Mouse (Mus musculus) heart, embryonic 15.5 days (tissue): ENCODE results near the gene Gm49601. TPM values are rescaled to one million over a fixed set of nuclear protein-coding genes. Genes with fewer than 3 reads are reported as not detected.

ENCODE experiments used
- ATAC-seq: fragments of 200-750 bp; cut with Nextera tagmentation; replicated peaks from 2 replicates; pipeline ENCODE4 v1.8.0; 2017; ENCODE audit warnings: low read depth, moderate TSS enrichment; ENCODE audit not compliant: insufficient number of reproducible peaks, insufficient read depth, low FRiP score
- H3K27ac ChIP-seq: fragments of 300-500 bp; sonication (generic); 2 replicates; pipeline ENCODE4 v1.5.1; 2015; ENCODE audit warnings: mild to moderate bottlenecking, inconsistent platforms
- H3K27me3 ChIP-seq: fragments of 300-500 bp; sonication (generic); 2 replicates; pipeline ENCODE4 v1.6.1; 2015; ENCODE audit warnings: inconsistent platforms
- H3K36me3 ChIP-seq: fragments of 300-500 bp; sonication (generic); 2 replicates; pipeline ENCODE4 v1.6.1; 2015; ENCODE audit warnings: mild to moderate bottlenecking, inconsistent platforms
- H3K4me1 ChIP-seq: fragments of 300-500 bp; sonication (generic); replicated peaks from 2 replicates; pipeline ENCODE4 v1.6.1; 2015; ENCODE audit warnings: inconsistent platforms
- H3K4me2 ChIP-seq: fragments of 300-500 bp; sonication (generic); 2 replicates; pipeline ENCODE4 v1.6.1; 2015; ENCODE audit warnings: inconsistent platforms, mild to moderate bottlenecking, moderate library complexity
- H3K4me3 ChIP-seq: fragments of 300-500 bp; sonication (generic); 2 replicates; pipeline ENCODE4 v1.5.1; 2015; ENCODE audit warnings: mild to moderate bottlenecking, inconsistent platforms
- H3K9ac ChIP-seq: fragments of 300-500 bp; sonication (generic); 2 replicates; pipeline ENCODE4 v1.6.1; 2015; ENCODE audit warnings: mild to moderate bottlenecking, inconsistent platforms
- H3K9me3 ChIP-seq: fragments of 300-500 bp; sonication (generic); replicated peaks from 2 replicates; pipeline ENCODE4 v1.6.1; 2016; ENCODE audit warnings: inconsistent platforms
- WGBS: fragments of 180-500 bp; shearing (Covaris S2); methylation state at CpG from one replicate; pipeline ENCODE4 v1.1.7; 2015; ENCODE audit warnings: mixed read lengths; 5-methylcytosine and 5-hydroxymethylcytosine counted together
- polyA plus RNA-seq: library from polyadenylated mRNA; unstranded; fragments of >200 nt; fragmentation: Nextera tagmentation; extraction: Ambion mirVana; gene quantifications from 2 replicates; pipeline ENCODE4 v1.2.1, GENCODE M21; 2015

Gene Gm49601
- polyA plus RNA-seq, 1 experiment from 2014 or later: 0.94 TPM

DNA sequence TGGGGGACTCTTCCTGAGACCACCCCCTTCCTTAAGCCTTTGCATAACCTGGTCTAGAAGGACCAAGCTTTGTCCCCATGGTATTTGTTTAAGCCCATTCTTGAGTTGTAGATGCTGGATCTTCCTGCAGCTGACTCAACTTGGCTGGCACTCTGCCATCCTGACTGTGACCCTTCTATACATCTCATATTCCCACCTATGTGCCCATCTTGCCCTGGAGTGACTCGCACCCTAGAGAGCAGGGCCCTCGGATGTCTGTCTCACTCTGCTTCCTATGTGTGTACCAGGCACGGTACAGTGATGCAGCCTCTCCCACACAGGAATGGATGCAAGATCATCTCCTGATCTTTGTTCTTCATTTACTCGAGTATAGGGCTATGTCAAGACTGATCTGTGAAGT, 16.7 kb upstream of the Gm49601 start:
- no peak overlapping the region for H3K4me3 ChIP-seq
- H3K36me3 ChIP-seq: no peaks in the 10 kb centered on the region
- H3K9me3 ChIP-seq: no peaks in the 10 kb centered on the region
- WGBS: 67% methylated on average over 4 of the region's 4 CpGs
- no peak overlapping the region for H3K4me2 ChIP-seq
- ATAC-seq: no peak
- no peak overlapping the region for H3K27ac ChIP-seq
- H3K27me3 ChIP-seq: no peaks in the 10 kb centered on the region
- H3K4me1 ChIP-seq: no peaks in the 10 kb centered on the region
- no peak overlapping the region for H3K9ac ChIP-seq

GRCm38 (mm10) chr16:18642291-18642690, 16.1 kb upstream of the Gm49601 start:
- Histone ChIP-seq H3K9me3 (no peaks in the 10 kb centered on the region), H3K4me2 (no peak overlapping the region), H3K9ac (no peak overlapping the region), H3K27me3 (no peaks in the 10 kb centered on the region), H3K4me1 (no peaks in the 10 kb centered on the region), H3K4me3 (no peak overlapping the region), H3K36me3 (no peaks in the 10 kb centered on the region), H3K27ac (no peak overlapping the region)
- ATAC-seq: peak; percentile 27; the same call in 1 of the 2 replicates
- WGBS: 25% methylated on average over 7 of the region's 7 CpGs

GRCm38 (mm10) chr16:18639382-18639929, 13.2 kb upstream of the Gm49601 start:
- Histone ChIP-seq H3K27me3 (no peaks in the 10 kb centered on the region), H3K9me3 (no peaks in the 10 kb centered on the region), H3K4me2 (no peak overlapping the region), H3K4me3 (no peak overlapping the region), H3K9ac (no peak overlapping the region), H3K27ac (no peak overlapping the region), H3K36me3 (no peaks in the 10 kb centered on the region), H3K4me1 (no peaks in the 10 kb centered on the region)
- no peak for ATAC-seq
- WGBS: 71% methylated on average over 1 of the region's 1 CpGs

GRCm38 (mm10) chr16:18638396-18638795, 12.2 kb upstream of the Gm49601 start:
- Histone ChIP-seq H3K27ac (no peak overlapping the region), H3K9me3 (no peaks in the 10 kb centered on the region), H3K36me3 (no peaks in the 10 kb centered on the region), H3K4me1 (no peaks in the 10 kb centered on the region), H3K4me2 (no peak overlapping the region), H3K27me3 (no peaks in the 10 kb centered on the region), H3K9ac (no peak overlapping the region), H3K4me3 (no peak overlapping the region)
- no peak for ATAC-seq
- 43% methylated on average over 2 of the region's 2 CpGs for WGBS

DNA sequence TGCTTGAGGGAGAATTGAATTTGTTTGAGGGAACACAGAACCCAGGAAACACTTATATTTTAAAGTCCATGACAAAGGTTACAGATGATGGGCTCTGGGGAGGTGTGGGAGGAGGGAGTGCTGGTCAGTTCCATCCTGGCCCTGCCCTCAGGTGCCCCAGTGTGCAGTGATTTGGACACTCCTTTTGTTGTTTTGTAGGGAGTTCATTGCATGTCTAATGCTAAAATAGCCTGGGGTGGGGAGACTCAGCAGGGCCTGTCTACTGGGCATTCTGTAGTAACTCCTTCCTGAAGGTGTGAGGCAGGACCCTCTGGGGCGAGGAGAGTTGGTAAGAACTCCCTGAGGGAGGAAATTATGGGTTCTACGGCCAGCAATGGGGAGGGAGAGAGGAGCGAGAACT, 10.6 kb upstream of the Gm49601 start:
- Histone ChIP-seq H3K4me1 (no peaks in the 10 kb centered on the region), H3K27me3 (no peaks in the 10 kb centered on the region), H3K4me3 (no peak overlapping the region), H3K27ac (no peak overlapping the region), H3K4me2 (no peak overlapping the region), H3K9ac (no peak overlapping the region), H3K9me3 (no peaks in the 10 kb centered on the region), H3K36me3 (no peaks in the 10 kb centered on the region)
- 63% methylated on average over 3 of the region's 3 CpGs for WGBS
- no peak for ATAC-seq

- WGBS: 70% methylated on average over 5 of the region's 5 CpGs
- ATAC-seq: no peak
These were observed 10.2 kb upstream of the Gm49601 start for GRCm38 (mm10) chr16:18636401-18636800.

DNA sequence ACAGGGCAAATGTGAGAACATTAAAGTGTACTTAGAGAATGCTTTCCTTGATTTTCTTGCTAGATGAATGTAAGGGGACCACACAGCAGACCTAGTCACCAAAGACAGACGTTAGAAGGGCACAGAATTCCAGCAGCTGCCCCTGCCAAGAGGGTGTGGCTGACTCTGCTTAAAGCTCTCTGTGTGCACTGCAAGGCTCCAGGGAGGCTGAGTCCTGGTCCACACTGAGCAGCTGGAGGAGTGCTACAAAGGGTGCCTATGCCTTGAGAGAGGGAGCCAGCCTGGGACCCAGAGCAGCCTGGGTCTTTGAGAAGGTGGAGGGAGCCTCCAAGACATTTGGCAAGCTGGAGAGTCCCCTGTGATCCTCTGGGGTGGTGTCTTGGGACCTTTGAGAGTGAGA, 7.1 kb upstream of the Gm49601 start:
- peaks cover 31% of the 10 kb centered on the region for H3K27me3 ChIP-seq
- H3K4me1 ChIP-seq: peaks cover 11% of the 10 kb centered on the region
- no peaks in the 10 kb centered on the region for H3K36me3 ChIP-seq
- ATAC-seq: no peak
- no peak overlapping the region for H3K4me2 ChIP-seq
- no peaks in the 10 kb centered on the region for H3K9me3 ChIP-seq
- no peak overlapping the region for H3K9ac ChIP-seq
- no peak overlapping the region for H3K4me3 ChIP-seq
- no peak overlapping the region for H3K27ac ChIP-seq
- WGBS: 11% methylated on average over 1 of the region's 1 CpGs

More at GRCm38 (mm10) chr16:18636401-18636800, 10.2 kb upstream of the Gm49601 start:
- H3K4me1 ChIP-seq: no peaks in the 10 kb centered on the region
- H3K27ac ChIP-seq: no peak overlapping the region
- H3K4me3 ChIP-seq: no peak overlapping the region
- no peak overlapping the region for H3K9ac ChIP-seq
- no peaks in the 10 kb centered on the region for H3K9me3 ChIP-seq
- H3K36me3 ChIP-seq: no peaks in the 10 kb centered on the region
- peaks cover 4% of the 10 kb centered on the region; the same call in 1 of the 2 replicates for H3K27me3 ChIP-seq
- no peak overlapping the region for H3K4me2 ChIP-seq

DNA sequence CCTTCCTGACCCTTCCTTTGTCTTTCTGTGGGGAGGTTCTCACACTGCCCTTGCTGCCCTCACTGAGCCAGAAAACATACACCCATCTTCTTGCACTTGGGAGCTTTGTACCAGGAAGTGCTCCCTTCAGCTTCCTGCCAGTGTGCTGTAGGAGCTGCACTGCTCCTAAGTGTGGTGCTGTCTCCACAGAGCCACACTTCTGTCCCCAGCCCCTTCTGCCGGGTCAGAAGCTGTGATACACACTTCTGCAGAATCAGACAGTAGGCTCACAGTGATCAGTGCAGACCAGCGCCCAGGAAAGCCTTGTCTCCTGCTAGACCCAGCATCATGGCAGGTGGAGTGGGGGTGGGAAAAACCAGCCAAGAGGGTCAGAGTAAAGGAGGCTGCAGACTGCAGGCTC, 6.6 kb upstream of the Gm49601 start:
- H3K36me3 ChIP-seq: no peaks in the 10 kb centered on the region
- no peak overlapping the region for H3K4me3 ChIP-seq
- H3K27ac ChIP-seq: no peak overlapping the region
- peaks cover 36% of the 10 kb centered on the region for H3K27me3 ChIP-seq
- no peak overlapping the region for H3K4me2 ChIP-seq
- H3K4me1 ChIP-seq: peaks cover 11% of the 10 kb centered on the region
- H3K9ac ChIP-seq: no peak overlapping the region
- 45% methylated on average over 2 of the region's 2 CpGs for WGBS
- H3K9me3 ChIP-seq: no peaks in the 10 kb centered on the region
- ATAC-seq: no peak

- peaks cover 11% of the 10 kb centered on the region for H3K4me1 ChIP-seq
- no peak overlapping the region for H3K27ac ChIP-seq
- no peak overlapping the region for H3K9ac ChIP-seq
- no peak overlapping the region for H3K4me3 ChIP-seq
- 51% methylated on average over 3 of the region's 3 CpGs for WGBS
- peaks cover 43% of the 10 kb centered on the region for H3K27me3 ChIP-seq
- no peaks in the 10 kb centered on the region for H3K9me3 ChIP-seq
- no peaks in the 10 kb centered on the region for H3K36me3 ChIP-seq
- no peak for ATAC-seq
- H3K4me2 ChIP-seq: no peak overlapping the region
These were observed 5.8 kb upstream of the Gm49601 start for GRCm38 (mm10) chr16:18632059-18632458.

DNA sequence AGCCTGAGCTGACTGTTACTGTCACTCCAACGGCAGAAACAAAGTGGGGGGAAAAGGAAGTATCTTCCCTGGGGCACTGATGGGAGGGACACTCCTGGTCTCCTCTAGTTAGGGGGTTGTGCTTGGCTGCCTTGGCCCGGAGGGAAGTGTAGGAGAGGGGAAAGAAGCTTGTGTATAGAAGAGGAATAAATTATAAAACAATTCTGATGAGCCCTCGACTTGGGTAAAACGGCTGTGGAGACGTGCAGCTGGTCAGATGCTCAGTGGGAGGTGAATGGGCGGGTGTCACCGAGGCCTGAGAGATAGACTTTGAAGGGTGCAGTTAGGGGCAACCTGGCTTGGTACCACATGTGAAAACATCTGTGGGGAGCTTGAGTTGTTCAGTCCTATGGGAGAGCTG, 4.9 kb upstream of the Gm49601 start:
- Histone ChIP-seq H3K4me1 (peaks cover 19% of the 10 kb centered on the region), H3K4me2 (no peak overlapping the region), H3K27me3 (peaks cover 52% of the 10 kb centered on the region), H3K27ac (no peak overlapping the region), H3K4me3 (no peak overlapping the region), H3K9ac (no peak overlapping the region), H3K36me3 (no peaks in the 10 kb centered on the region), H3K9me3 (no peaks in the 10 kb centered on the region)
- WGBS: 57% methylated on average over 7 of the region's 7 CpGs
- no peak for ATAC-seq

DNA sequence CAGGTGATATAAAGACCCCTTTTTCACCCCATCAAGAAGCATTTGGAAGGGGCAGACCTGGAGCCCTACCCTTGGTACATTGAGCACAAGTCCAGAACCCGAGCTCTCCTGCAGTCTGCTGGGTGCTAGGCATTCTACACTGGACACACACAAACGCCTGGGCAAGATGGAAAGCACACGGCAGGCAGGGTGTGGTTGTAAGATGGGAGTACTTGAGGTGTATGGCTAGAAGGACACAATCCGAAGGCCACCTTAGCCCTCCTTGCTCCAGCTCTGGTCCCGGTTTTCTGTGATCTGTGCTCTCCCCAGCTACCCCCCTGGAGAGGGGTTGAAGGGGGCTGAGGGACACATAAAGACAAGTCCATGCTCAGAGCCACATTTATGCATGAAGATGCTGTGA, 4.1 kb upstream of the Gm49601 start:
- no peak for ATAC-seq
- Histone ChIP-seq H3K9me3 (no peaks in the 10 kb centered on the region), H3K9ac (peak overlapping the region; percentile 72), H3K4me2 (peak overlapping the region; percentile 98), H3K27ac (no peak overlapping the region), H3K36me3 (no peaks in the 10 kb centered on the region), H3K4me3 (peak overlapping the region; percentile 79), H3K4me1 (peaks cover 28% of the 10 kb centered on the region), H3K27me3 (peaks cover 59% of the 10 kb centered on the region)
- WGBS: 53% methylated on average over 5 of the region's 5 CpGs

DNA sequence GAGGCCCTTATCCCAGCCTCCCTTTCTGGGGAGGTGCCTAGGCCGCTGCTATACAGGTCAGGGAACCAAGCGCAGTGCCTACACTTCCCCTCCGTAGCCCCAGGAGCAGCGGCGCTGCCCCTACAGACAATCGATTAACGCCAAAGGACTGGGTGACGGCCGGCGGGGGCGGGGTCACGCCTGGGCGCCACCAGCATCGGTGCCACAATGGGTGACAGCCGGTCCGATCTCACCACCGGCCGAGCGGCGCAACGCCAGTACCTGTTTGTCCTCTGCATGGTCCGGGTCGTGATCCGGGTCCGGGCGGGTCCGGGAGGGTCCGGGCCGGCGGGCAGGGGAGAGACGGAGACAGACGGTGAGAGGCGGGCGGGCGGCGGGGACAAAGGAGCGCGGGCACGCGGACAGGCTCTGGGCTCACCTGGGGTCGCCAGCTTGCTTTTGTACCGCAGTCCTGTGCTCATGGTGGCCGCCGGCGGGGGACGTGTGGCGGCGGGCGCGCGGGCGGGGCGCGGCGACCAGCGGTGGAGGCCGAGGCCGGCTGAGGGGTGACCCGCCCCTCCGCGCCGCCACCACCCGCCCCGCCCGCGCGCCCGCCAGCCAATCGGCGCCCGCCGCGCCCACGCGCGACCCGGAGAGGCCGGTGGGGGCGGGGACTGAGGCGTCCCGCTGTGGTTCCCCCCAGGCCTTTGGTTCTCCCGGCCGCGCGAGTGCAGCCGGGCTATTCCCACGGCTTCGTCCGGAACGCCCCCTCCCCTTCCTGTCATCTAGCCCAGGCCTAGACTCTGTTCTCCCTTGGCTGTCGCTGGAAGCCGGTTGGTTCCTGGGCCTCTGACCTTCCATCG, 3.4 kb upstream of the Gm49601 start, which contains the start of gene Sept5:
Gene Sept5, minus strand, starts transcription at position 565 of the 842 bp plus-strand sequence.
- Histone ChIP-seq H3K9ac (peak within 1 kb of the TSS; percentile 72), H3K27me3 (peaks cover 66% of the 10 kb centered on the region), H3K27ac (no peak within 1 kb of the TSS), H3K4me3 (peak within 1 kb of the TSS; percentile 79), H3K4me2 (peak within 1 kb of the TSS; percentile 98), H3K9me3 (no peaks in the 10 kb centered on the region), H3K36me3 (no peaks in the 10 kb centered on the region), H3K4me1 (peaks cover 30% of the 10 kb centered on the region)
- peak; percentile 45 for ATAC-seq
- WGBS: under 1% methylated on average over 76 of the region's 93 CpGs
